Mouse (Mus musculus) heart, embryonic 11.5 days (tissue): ENCODE data around the gene Npb. TPM values are rescaled to one million over a fixed set of nuclear protein-coding genes. Genes with fewer than 3 reads are reported as not detected.

Experiments used
- ATAC-seq: fragments of 200-750 bp; cut with Nextera tagmentation; replicated peaks from 2 replicates; pipeline ENCODE4 v1.8.0; 2017; ENCODE audit warnings: moderate library complexity; ENCODE audit not compliant: insufficient number of reproducible peaks, low FRiP score, low TSS enrichment
- H3K27ac ChIP-seq: fragments of 300-500 bp; sonication (generic); 2 replicates; pipeline ENCODE4 v1.5.1; 2014; ENCODE audit warnings: mild to moderate bottlenecking, low read depth, low read length
- H3K27me3 ChIP-seq: fragments of 300-500 bp; sonication (generic); 2 replicates; pipeline ENCODE4 v1.6.1; 2014; ENCODE audit warnings: mild to moderate bottlenecking, low read length, mixed read lengths; ENCODE audit not compliant: control insufficient read depth, insufficient read depth
- H3K36me3 ChIP-seq: fragments of 300-500 bp; sonication (generic); 2 replicates; pipeline ENCODE4 v1.6.1; 2014; ENCODE audit warnings: mild to moderate bottlenecking, low read length, moderate library complexity, mixed read lengths; ENCODE audit not compliant: control insufficient read depth, insufficient read depth
- H3K4me1 ChIP-seq: fragments of 300-500 bp; sonication (generic); 2 replicates; pipeline ENCODE4 v1.6.1; 2014; ENCODE audit warnings: low read length; ENCODE audit not compliant: control insufficient read depth, insufficient read depth
- H3K4me2 ChIP-seq: fragments of 300-500 bp; sonication (generic); 2 replicates; pipeline ENCODE4 v1.6.1; 2014; ENCODE audit warnings: mild to moderate bottlenecking, moderate library complexity
- H3K4me3 ChIP-seq: fragments of 300-500 bp; sonication (generic); 2 replicates; pipeline ENCODE4 v1.5.1; 2014; ENCODE audit warnings: low read depth, low read length
- H3K9ac ChIP-seq: fragments of 300-500 bp; sonication (generic); 2 replicates; pipeline ENCODE4 v1.6.1; 2014; ENCODE audit warnings: mild to moderate bottlenecking, low read depth, low read length, moderate library complexity
- H3K9me3 ChIP-seq: fragments of 300-500 bp; sonication (generic); replicated peaks from 2 replicates; pipeline ENCODE4 v1.6.1; 2016; ENCODE audit warnings: low read length; ENCODE audit not compliant: control insufficient read depth
- WGBS: fragments of 180-500 bp; shearing (Covaris S2); extraction: QIAGEN DNeasy Blood & Tissue Kit; methylation state at CpG from one replicate; pipeline ENCODE4 v1.1.7; 2014; ENCODE audit not compliant: insufficient replicate concordance; 5-methylcytosine and 5-hydroxymethylcytosine counted together
- polyA plus RNA-seq: library from polyadenylated mRNA; unstranded; fragments of >200 nt; fragmentation: Nextera tagmentation; extraction: Ambion mirVana; gene quantifications from 2 replicates; pipeline ENCODE4 v1.2.1, GENCODE M21; 2014

Npb gene
- polyA plus RNA-seq, 1 experiment from 2014 or later = 8.8 TPM

DNA sequence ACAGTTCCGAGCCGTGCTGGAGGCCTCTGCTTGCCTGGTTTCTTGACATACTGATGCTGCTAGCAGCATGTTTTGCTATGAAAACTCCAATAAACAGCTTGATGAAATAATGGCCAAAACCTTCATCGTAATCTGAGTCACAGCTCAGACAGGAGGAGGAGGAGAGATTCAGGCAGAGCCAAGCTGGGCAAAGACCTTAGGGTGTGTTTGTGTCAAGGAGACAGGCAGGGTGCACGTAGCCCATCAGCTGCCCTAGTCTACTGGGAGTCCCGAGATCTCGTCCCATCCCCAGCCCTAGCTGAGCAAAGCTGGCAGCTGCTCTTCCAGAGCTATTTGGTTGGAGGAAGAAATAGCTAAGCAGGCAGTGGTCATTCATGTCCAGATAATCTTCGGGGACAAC, 2.6 kb upstream of the Npb start:
- 89% methylated on average over 7 of the region's 7 CpGs for WGBS
- no peak for ATAC-seq
- H3K4me3 ChIP-seq = no peak overlapping the region
- peaks cover 24% of the 10 kb centered on the region for H3K4me1 ChIP-seq
- no peak overlapping the region for H3K27ac ChIP-seq
- H3K4me2 ChIP-seq = no peak overlapping the region
- H3K9me3 ChIP-seq = no peaks in the 10 kb centered on the region
- H3K36me3 ChIP-seq = peaks cover 8% of the 10 kb centered on the region
- peaks cover 3% of the 10 kb centered on the region; the same call in 1 of the 2 replicates for H3K27me3 ChIP-seq
- H3K9ac ChIP-seq = no peak overlapping the region

DNA sequence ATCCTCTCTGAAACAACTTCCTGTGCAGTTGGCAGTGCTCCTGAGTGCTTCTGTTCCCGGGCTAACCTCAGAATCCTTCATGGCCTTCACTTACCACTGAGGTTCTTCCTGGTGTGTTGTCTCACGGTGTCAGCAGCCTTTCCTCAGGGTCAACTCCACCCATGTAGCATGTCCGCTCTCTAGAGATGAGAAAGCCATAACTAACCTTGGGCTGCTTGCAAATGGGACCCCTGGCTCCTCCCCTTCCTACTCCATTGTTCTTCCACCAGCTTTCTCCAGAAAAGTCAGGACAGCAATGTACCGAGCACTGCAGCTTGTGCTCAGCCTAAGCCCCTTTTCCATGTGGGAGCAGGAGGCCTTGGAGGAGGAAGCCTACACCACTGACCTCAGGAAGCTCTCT, 1.5 kb upstream of the Npb start:
- H3K9ac ChIP-seq = no peak overlapping the region
- H3K4me3 ChIP-seq = no peak overlapping the region
- no peak overlapping the region for H3K27ac ChIP-seq
- H3K9me3 ChIP-seq = no peaks in the 10 kb centered on the region
- ATAC-seq = no peak
- peaks cover 3% of the 10 kb centered on the region; the same call in 1 of the 2 replicates for H3K27me3 ChIP-seq
- 72% methylated on average over 4 of the region's 4 CpGs for WGBS
- peaks cover 24% of the 10 kb centered on the region for H3K4me1 ChIP-seq
- peaks cover 12% of the 10 kb centered on the region for H3K36me3 ChIP-seq
- no peak overlapping the region for H3K4me2 ChIP-seq

DNA sequence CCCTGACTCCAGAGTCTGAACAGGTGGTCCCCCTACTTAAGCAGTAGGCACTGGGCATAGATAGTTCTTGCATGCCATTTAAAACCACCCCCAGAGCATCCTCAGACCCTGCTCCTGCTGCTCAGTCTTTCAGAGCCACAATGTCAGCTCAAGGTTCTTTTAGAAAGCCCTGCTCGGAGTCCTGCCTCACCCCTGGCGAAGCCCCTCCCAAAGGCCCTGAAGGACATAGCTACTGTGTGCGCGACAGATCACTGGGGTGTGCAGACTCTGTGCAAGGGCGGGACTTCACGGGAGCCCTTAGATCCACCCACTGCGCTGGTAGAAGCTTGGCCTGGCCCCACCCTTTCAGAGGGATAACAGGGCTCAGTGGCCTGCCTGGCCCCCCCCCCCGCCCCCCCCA, 973 bp downstream of the Npb start:
- ATAC-seq = peak; percentile 80
- Histone ChIP-seq H3K4me3 (peak overlapping the region; percentile 43; the same call in 1 of the 2 replicates), H3K4me2 (peak overlapping the region; percentile 87), H3K36me3 (peaks cover 23% of the 10 kb centered on the region), H3K27me3 (peaks cover 3% of the 10 kb centered on the region; the same call in 1 of the 2 replicates), H3K9ac (peak overlapping the region; percentile 74), H3K4me1 (peaks cover 24% of the 10 kb centered on the region), H3K27ac (peak overlapping the region; percentile 50; the same call in 1 of the 2 replicates), H3K9me3 (no peaks in the 10 kb centered on the region)
- 37% methylated on average over 7 of the region's 8 CpGs for WGBS

DNA sequence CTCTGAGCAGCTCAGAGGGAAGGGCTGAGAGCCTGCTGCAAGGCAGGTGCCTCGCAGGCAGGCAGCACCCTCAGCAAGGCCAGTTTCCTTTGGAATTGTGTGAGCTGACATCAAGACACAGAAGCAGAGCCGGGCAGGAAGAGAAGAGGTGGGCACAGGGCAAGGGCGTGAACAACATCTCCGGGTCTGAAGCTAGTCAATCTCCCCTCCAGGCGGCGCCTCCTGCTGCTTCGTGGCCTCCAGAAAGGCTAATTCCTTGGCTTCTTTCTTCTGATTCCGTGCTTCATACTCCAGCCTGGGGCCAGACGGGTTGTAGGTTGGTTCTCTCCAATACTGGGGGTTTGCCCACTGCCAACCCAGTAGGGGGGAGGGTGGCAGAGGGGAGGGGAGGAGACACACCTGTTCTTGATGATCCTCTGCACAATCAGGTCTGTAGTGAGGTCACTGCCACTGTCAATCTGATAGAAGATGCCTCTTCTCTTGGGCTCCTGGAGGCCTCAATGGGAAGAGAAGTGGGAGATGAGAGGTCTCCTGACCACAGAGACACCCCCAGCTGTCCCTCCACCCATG, 2.3 kb downstream of the Npb start:
- WGBS = 87% methylated on average over 9 of the region's 9 CpGs
- Histone ChIP-seq H3K4me1 (peaks cover 24% of the 10 kb centered on the region), H3K36me3 (peaks cover 19% of the 10 kb centered on the region), H3K27ac (no peak overlapping the region), H3K4me3 (no peak overlapping the region), H3K4me2 (no peak overlapping the region), H3K9me3 (no peaks in the 10 kb centered on the region), H3K9ac (no peak overlapping the region), H3K27me3 (peaks cover 3% of the 10 kb centered on the region; the same call in 1 of the 2 replicates)
- ATAC-seq = no peak

DNA sequence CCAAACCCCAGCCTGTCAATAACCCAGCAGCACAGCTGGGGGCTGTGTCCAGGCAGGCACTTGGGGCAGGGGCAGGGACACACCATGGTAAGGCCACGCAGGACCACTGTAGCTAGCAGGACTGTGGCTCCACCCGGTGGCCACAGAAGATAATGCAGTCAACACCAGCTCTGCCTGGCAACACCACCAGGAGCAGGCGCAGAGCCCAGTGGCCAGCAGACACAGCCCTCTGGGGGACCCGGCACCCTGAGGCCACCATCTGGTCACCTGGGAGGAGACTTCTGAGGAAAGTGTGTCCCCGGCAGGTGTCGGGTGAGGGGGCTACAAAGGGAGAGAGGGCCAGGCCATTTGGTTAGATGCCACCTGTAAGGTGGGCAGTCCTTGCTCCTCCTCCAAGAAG, 4.5 kb downstream of the Npb start:
- no peak overlapping the region for H3K4me3 ChIP-seq
- H3K27me3 ChIP-seq = peaks cover under 1% of the 10 kb centered on the region; the same call in 1 of the 2 replicates
- no peak overlapping the region for H3K9ac ChIP-seq
- no peak overlapping the region for H3K27ac ChIP-seq
- peaks cover 29% of the 10 kb centered on the region for H3K4me1 ChIP-seq
- ATAC-seq = no peak
- WGBS = 40% methylated on average over 6 of the region's 6 CpGs
- no peak overlapping the region for H3K4me2 ChIP-seq
- no peaks in the 10 kb centered on the region for H3K9me3 ChIP-seq
- H3K36me3 ChIP-seq = peaks cover 19% of the 10 kb centered on the region

DNA sequence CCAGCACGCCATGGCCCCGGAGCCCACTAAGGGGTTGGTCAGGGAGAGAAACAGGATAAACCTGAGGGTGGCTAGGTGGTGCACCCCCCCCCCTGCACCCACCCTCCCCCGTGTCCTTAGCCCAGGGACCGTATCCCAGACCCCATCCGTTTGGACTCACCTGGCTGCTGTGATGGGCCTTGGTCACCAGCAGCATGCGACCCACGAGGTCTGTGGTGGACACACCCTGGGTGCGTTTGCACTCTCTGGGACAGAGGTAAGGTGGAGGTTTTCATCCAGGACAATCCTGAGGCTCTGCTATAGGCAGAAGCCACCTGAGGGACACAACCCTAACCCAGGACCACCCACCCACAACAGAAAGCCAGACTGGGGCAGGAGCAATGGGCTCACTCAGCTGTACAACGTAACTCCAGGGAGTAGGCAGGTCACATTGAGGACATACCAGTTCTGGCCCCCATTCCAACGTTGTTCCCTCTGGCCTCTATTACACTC, 5.2 kb downstream of the Npb start:
- WGBS = 87% methylated on average over 10 of the region's 10 CpGs
- no peak for ATAC-seq
- Histone ChIP-seq H3K4me2 (no peak overlapping the region), H3K4me3 (no peak overlapping the region), H3K9ac (no peak overlapping the region), H3K4me1 (peaks cover 25% of the 10 kb centered on the region), H3K27ac (no peak overlapping the region), H3K27me3 (no peaks in the 10 kb centered on the region), H3K9me3 (no peaks in the 10 kb centered on the region), H3K36me3 (peaks cover 21% of the 10 kb centered on the region)

DNA sequence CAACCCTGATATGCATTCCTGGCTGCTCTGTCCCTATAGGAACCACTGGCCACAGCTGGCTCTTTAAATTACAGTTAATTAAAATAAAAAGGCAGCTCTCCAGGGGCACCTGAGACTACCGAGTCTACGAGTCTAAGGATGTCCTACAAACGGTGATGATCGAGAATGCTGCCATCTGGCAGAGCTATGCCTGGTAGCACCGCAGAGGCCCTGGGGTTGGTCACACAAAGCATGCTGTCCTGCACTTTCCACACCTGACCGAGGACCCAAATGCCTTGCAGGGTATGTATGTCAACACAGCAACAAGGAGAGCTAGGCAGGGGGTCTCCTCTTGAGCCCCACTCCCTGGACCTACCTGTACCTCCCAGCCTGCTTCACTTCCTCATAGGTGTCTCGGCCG, 5.7 kb downstream of the Npb start:
- H3K27me3 ChIP-seq = no peaks in the 10 kb centered on the region
- H3K27ac ChIP-seq = no peak overlapping the region
- no peaks in the 10 kb centered on the region for H3K9me3 ChIP-seq
- H3K36me3 ChIP-seq = peaks cover 23% of the 10 kb centered on the region
- H3K9ac ChIP-seq = no peak overlapping the region
- ATAC-seq = no peak
- H3K4me2 ChIP-seq = no peak overlapping the region
- H3K4me1 ChIP-seq = peaks cover 20% of the 10 kb centered on the region
- 86% methylated on average over 8 of the region's 8 CpGs for WGBS
- no peak overlapping the region for H3K4me3 ChIP-seq

DNA sequence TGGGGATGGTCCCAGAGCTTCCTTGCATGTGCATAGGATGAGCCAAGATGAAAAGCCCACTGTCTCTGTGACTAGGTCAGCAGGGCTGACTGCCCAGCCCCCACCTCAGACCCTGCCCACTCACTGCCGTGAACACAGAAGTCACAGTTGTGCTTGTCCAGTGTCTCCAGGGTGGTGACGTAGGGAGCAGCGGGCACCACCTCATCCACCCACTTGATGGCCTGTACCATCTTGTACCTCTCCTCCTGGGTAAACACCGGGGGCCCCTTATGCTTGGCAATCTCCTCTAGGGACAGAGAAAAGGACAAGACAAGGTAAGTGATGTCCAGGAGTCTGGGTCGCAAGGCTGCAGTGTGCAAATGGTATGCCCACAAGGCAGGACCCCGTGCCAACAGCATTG, 6.9 kb downstream of the Npb start:
- 88% methylated on average over 6 of the region's 6 CpGs for WGBS
- Histone ChIP-seq H3K4me2 (no peak overlapping the region), H3K36me3 (peaks cover 28% of the 10 kb centered on the region), H3K4me3 (no peak overlapping the region), H3K4me1 (peaks cover 12% of the 10 kb centered on the region), H3K9me3 (no peaks in the 10 kb centered on the region), H3K27ac (no peak overlapping the region), H3K9ac (no peak overlapping the region), H3K27me3 (no peaks in the 10 kb centered on the region)
- no peak for ATAC-seq

DNA sequence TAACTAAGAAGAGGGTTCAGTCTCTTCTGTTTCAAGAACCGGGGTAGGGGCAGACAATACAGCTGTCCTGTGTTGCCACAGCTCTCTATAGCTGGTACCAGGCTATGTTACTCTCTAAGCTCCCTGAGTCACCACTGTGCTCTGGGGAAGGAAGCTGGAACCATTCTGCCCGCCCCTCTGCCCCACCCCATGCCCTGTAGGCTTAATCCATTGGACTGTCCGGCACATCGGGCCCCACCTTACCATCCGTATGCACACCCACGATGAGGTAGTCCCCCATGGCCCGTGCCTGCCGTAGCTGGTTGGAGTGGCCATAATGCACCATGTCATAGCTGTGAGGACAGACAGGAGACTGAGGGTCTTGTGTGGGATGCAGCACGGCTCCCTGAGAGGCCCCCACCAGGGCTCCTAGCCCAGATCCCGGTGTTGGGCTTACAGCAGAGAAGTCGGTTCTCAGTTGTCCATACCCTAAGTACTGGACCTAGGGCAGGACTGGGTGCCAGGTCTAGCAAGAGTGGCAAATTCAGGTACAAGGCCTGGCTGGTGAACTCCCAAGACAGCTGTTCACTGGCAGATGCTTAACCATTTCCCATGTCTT, 7.4 kb downstream of the Npb start:
- Histone ChIP-seq H3K4me1 (peaks cover 12% of the 10 kb centered on the region), H3K4me2 (no peak overlapping the region), H3K36me3 (peaks cover 31% of the 10 kb centered on the region), H3K27ac (no peak overlapping the region), H3K4me3 (no peak overlapping the region), H3K27me3 (no peaks in the 10 kb centered on the region), H3K9ac (no peak overlapping the region; the same call in 1 of the 2 replicates), H3K9me3 (no peaks in the 10 kb centered on the region)
- WGBS = 92% methylated on average over 11 of the region's 11 CpGs
- ATAC-seq = no peak
